Mouse (Mus musculus) lung, embryonic 16.5 days (tissue): ENCODE data around the gene Eif5a2. TPM values are rescaled to one million over a fixed set of nuclear protein-coding genes. Genes with fewer than 3 reads are reported as not detected.

Source experiments
- ATAC-seq: fragments of 200-750 bp; cut with Nextera tagmentation; 2 replicates; pipeline ENCODE4 v1.8.0; 2017; ENCODE audit warnings: low read depth, mild to moderate bottlenecking, moderate library complexity
- H3K27ac ChIP-seq: fragments of 300-500 bp; sonication (generic); 2 replicates; pipeline ENCODE4 v1.5.1; 2014; ENCODE audit warnings: mild to moderate bottlenecking, control low read depth, low read length
- H3K27me3 ChIP-seq: fragments of 300-500 bp; sonication (generic); 2 replicates; pipeline ENCODE4 v1.6.1; 2014; ENCODE audit warnings: low read depth, low read length, mixed read lengths; ENCODE audit not compliant: control insufficient read depth, insufficient read depth
- H3K36me3 ChIP-seq: fragments of 300-500 bp; sonication (generic); 2 replicates; pipeline ENCODE4 v1.6.1; 2014; ENCODE audit warnings: low read length; ENCODE audit not compliant: control insufficient read depth, insufficient read depth
- H3K4me1 ChIP-seq: fragments of 300-500 bp; sonication (generic); replicated peaks from 2 replicates; pipeline ENCODE4 v1.6.1; 2014; ENCODE audit warnings: low read length, mixed read lengths; ENCODE audit not compliant: control insufficient read depth, insufficient read depth
- H3K4me2 ChIP-seq: fragments of 300-500 bp; sonication (generic); 2 replicates; pipeline ENCODE4 v1.6.1; 2014; ENCODE audit warnings: low read depth, low read length, control low read depth
- H3K4me3 ChIP-seq: fragments of 300-500 bp; sonication (generic); 2 replicates; pipeline ENCODE4 v1.5.1; 2014; ENCODE audit warnings: mild to moderate bottlenecking, low read length, control low read depth
- H3K9ac ChIP-seq: fragments of 300-500 bp; sonication (generic); 2 replicates; pipeline ENCODE4 v1.6.1; 2014; ENCODE audit warnings: low read length, control low read depth
- H3K9me3 ChIP-seq: fragments of 300-500 bp; sonication (generic); 2 replicates; pipeline ENCODE4 v1.6.1; 2016; ENCODE audit warnings: low read length; ENCODE audit not compliant: control insufficient read depth
- WGBS: fragments of 180-500 bp; shearing (Covaris S2); extraction: QIAGEN DNeasy Blood & Tissue Kit; methylation state at CpG from one replicate; pipeline ENCODE4 v1.1.7; 2014; 5-methylcytosine and 5-hydroxymethylcytosine counted together
- polyA plus RNA-seq: library from polyadenylated mRNA; unstranded; fragments of >200 nt; fragmentation: Nextera tagmentation; extraction: Ambion mirVana; gene quantifications from 2 replicates; pipeline ENCODE4 v1.2.1, GENCODE M21; 2015

Eif5a2 gene
- polyA plus RNA-seq, 1 experiment from 2014 or later: 9.7 TPM

DNA sequence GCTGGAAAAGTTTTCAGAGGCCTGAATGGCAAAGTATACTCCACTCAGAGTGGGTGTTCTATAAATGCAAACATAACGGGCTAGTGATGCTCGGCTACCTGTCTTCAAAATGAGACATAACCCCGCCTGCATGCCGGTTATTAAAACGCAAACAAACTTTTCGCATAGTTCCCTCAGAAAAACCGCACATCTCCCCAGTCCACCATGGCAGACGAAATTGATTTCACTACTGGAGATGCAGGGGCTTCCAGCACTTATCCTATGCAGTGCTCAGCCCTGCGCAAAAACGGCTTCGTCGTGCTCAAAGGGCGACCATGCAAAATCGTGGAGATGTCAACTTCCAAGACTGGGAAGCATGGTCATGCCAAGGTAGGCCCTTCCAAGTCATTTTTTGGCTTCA is 772 bp downstream of the Eif5a2 start:
- H3K27ac ChIP-seq: no peak overlapping the region
- no peaks in the 10 kb centered on the region for H3K27me3 ChIP-seq
- H3K9ac ChIP-seq: peak overlapping the region; percentile 77
- no peaks in the 10 kb centered on the region for H3K9me3 ChIP-seq
- H3K4me3 ChIP-seq: peak overlapping the region; percentile 86
- H3K4me1 ChIP-seq: peaks cover 7% of the 10 kb centered on the region; the same call in 1 of the 2 replicates
- H3K4me2 ChIP-seq: peak overlapping the region; percentile 99
- no peaks in the 10 kb centered on the region for H3K36me3 ChIP-seq
- no peak for ATAC-seq
- 20% methylated on average over 14 of the region's 14 CpGs for WGBS

DNA sequence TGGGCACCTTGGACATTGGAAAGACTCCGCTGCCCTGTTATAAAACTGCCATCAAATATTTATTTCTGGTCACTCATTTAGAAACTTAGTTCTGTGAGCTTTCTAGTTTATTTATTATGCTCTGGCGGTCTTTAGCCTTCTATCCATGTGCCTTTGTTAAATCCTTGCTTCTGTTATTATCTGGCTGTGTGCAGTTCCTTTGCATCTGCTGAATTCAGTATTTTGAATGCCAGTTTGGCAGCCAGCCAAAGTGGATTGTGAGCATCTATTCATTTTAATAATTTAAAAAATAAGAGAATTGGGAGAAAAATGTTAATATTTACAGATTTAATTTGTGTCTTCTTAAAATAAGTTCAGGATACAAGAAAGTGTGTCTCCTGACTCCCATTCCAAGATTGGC is 3.1 kb downstream of the Eif5a2 start:
- 87% methylated on average over 2 of the region's 2 CpGs for WGBS
- H3K9ac ChIP-seq: no peak overlapping the region
- no peaks in the 10 kb centered on the region for H3K27me3 ChIP-seq
- no peak overlapping the region for H3K4me3 ChIP-seq
- H3K27ac ChIP-seq: no peak overlapping the region
- no peak for ATAC-seq
- no peaks in the 10 kb centered on the region for H3K36me3 ChIP-seq
- no peak overlapping the region for H3K4me2 ChIP-seq
- no peaks in the 10 kb centered on the region for H3K9me3 ChIP-seq
- H3K4me1 ChIP-seq: peaks cover 7% of the 10 kb centered on the region; the same call in 1 of the 2 replicates

DNA sequence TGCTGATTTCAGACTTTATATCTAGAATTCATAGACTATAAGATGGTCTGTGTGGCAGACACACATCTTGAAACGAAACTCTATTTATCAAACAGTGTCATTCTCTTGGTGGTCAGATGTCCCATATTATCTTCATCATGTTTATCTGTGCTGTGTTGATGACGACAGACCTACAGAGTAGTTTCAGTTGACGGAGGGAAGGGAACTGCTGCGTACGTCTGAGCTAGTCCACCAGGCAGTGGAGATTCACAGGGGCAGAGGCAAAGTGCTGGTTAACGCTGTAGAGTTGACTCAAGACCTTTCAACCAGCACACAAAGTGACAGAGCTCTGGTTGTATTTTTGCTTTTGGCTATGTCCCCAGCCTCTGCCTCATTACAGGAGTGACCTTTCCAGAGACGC is 13.8 kb downstream of the Eif5a2 start:
- no peak overlapping the region for H3K4me3 ChIP-seq
- no peaks in the 10 kb centered on the region for H3K9me3 ChIP-seq
- no peak overlapping the region for H3K4me2 ChIP-seq
- H3K27me3 ChIP-seq: no peaks in the 10 kb centered on the region
- no peak overlapping the region for H3K9ac ChIP-seq
- H3K4me1 ChIP-seq: no peaks in the 10 kb centered on the region
- 77% methylated on average over 7 of the region's 7 CpGs for WGBS
- no peak for ATAC-seq
- no peaks in the 10 kb centered on the region for H3K36me3 ChIP-seq
- H3K27ac ChIP-seq: no peak overlapping the region

DNA sequence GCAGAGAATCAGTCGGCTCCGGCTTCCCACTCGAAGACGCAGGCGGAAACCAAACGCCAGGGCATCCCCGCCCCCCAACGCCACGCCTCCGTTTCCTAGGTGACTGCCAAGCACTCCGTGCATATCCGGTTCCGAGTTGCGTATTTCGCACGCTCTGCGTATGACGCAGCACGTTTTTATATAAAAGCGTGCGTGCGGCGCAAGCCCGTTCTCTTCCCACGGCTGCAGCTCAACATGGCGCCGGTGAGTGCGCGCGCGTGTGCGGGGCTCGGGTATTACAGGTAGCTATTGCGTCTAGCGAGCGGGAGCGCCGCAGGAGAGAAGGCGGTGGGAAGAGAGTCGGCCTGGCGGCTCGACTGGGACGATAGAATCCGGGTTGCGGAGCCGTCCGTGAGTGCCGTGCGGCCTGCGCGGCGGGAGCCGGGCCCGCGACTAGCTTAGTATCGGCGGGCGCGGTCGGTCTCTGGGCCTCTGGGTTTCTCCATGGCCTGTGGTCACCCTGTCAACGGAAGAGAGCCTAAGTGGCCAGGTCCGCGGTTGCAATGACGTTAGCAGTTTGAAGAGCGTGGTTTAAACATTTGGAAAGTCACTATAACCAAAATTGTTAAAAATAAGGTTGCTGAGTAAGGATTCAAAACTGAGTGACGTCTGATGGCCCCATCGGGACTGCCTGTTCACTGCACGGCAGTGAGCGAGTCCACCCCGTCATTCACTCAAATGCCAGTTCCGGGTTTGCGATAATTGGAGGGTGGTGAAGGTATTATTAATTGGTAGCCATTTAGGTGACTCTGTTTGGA is 24.4 kb downstream of the Eif5a2 start, which contains the start of gene Rpl22l1:
TSS of gene Rpl22l1 (plus strand) at position 136 of the 797 bp plus-strand sequence.
- Histone ChIP-seq H3K4me1 (peaks cover 10% of the 10 kb centered on the region; the same call in 1 of the 2 replicates), H3K36me3 (peaks cover 16% of the 10 kb centered on the region), H3K4me2 (peak within 1 kb of the TSS; percentile 70), H3K9ac (peak within 1 kb of the TSS; percentile 98), H3K27me3 (no peaks in the 10 kb centered on the region), H3K4me3 (peak within 1 kb of the TSS; percentile 94), H3K27ac (peak within 1 kb of the TSS; percentile 83), H3K9me3 (no peaks in the 10 kb centered on the region)
- ATAC-seq: peak; percentile 100
- WGBS: under 1% methylated on average over 72 of the region's 72 CpGs

DNA sequence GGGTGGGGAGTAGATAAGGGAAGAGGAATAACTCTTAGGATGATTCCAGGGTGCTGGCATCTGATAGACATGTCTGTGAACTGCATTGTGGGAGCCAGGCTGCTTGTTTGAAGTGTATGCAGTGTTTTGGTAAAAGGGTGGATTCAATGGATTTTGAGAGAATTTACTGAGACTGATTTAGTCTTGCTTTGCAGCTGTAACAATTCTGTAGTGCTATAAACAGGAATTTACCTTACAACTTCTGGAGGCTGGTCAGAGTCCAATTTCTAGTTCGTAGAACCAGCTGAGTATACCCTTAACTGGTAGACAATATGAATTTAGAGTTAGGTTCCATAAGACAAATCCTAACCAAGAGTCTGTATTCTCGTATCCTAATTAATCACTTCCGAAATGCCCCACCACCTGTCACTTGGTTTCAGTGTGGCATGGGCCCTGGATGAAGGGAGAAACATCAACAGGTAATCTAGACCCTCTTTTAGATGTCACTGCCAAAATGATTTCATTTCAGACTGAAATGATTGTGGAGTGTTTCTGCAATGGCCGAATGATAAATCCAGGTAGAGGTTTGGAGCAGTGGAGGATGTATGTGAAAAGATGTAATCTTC is 27.1 kb downstream of the Eif5a2 start:
- H3K36me3 ChIP-seq: peaks cover 16% of the 10 kb centered on the region
- no peak overlapping the region for H3K27ac ChIP-seq
- H3K9me3 ChIP-seq: no peaks in the 10 kb centered on the region
- WGBS: 89% methylated on average over 4 of the region's 4 CpGs
- H3K4me3 ChIP-seq: no peak overlapping the region
- peaks cover 10% of the 10 kb centered on the region; the same call in 1 of the 2 replicates for H3K4me1 ChIP-seq
- H3K27me3 ChIP-seq: no peaks in the 10 kb centered on the region
- no peak overlapping the region for H3K9ac ChIP-seq
- H3K4me2 ChIP-seq: no peak overlapping the region
- ATAC-seq: no peak

DNA sequence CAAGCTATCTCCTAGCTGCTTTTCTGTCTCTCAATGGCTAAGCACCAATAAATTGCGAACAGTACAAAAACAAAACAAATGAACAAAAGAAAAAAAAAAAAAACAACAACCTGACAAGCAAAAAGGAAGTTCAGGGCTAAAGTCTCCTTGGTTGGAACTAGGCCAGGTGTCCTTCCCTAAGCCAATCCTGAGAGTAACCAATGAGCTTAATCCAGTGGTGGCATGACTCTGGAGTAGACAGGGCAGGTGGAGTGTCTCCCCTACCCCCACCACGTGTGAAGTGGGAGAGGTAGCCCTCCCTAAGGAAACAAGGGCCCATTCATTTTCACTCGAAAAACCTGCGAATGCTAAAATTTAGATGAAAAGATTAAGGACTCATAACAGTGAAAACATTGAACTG is 30.4 kb downstream of the Eif5a2 start:
- Histone ChIP-seq H3K4me3 (no peak overlapping the region), H3K36me3 (peaks cover 16% of the 10 kb centered on the region), H3K4me2 (no peak overlapping the region), H3K27ac (no peak overlapping the region), H3K27me3 (no peaks in the 10 kb centered on the region), H3K9ac (no peak overlapping the region), H3K9me3 (no peaks in the 10 kb centered on the region), H3K4me1 (peaks cover 4% of the 10 kb centered on the region; the same call in 1 of the 2 replicates)
- WGBS: 59% methylated on average over 4 of the region's 4 CpGs
- ATAC-seq: no peak

DNA sequence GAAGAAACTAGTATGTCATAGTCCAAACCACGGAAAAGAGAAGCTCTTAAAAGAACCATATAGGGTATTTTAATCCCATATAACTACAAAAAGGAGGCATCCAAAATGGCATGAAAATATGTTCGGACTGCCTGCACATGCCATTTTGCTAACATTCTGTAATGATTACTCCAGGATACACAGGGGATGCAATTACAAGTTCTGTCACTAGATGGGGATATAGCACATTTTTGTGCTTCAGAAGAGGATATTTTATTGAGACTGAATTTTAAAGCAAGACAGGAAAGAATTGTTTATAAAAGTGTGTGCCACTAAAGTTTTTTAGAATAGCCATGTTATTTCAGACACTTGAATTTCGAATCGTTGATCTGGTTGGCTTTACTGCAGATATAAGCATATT is 33.3 kb downstream of the Eif5a2 start:
- Histone ChIP-seq H3K4me3 (no peak overlapping the region), H3K9ac (no peak overlapping the region), H3K4me1 (no peaks in the 10 kb centered on the region), H3K4me2 (0 out of 2 replicates have a peak overlapping the region, but pooled peaks have one; percentile 14), H3K27me3 (no peaks in the 10 kb centered on the region), H3K36me3 (no peaks in the 10 kb centered on the region), H3K27ac (no peak overlapping the region), H3K9me3 (no peaks in the 10 kb centered on the region)
- 3% methylated on average over 4 of the region's 4 CpGs for WGBS
- no peak for ATAC-seq

DNA sequence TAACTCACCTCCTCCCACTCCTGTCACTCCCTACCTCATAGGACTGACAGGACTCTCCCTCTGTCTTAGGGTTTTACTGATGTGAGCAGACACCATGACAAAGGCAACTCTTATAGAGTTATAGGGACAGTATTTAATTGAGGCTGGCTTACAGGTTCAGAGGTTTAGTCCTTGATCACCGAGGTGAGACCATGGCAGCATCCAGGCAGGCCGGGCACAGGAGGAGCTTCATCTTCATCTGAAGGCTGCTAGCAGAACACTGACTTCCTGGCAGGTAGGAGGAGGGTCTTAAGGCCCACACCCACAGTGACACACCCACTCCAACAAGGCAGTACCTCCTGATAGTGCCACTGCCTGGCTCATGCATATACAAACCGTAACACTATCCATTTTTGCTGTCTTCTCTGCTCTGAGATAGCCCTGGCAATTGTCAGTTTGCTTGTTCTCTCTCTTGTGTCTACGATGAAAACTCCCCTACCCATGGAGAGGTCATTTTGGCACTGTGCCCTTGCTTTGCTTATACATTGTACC is 35.0 kb downstream of the Eif5a2 start:
- Histone ChIP-seq H3K9me3 (no peaks in the 10 kb centered on the region), H3K27me3 (no peaks in the 10 kb centered on the region), H3K4me2 (no peak overlapping the region), H3K36me3 (no peaks in the 10 kb centered on the region), H3K27ac (no peak overlapping the region), H3K4me1 (no peaks in the 10 kb centered on the region), H3K9ac (no peak overlapping the region), H3K4me3 (no peak overlapping the region)
- ATAC-seq: no peak
- 70% methylated on average over 4 of the region's 4 CpGs for WGBS

DNA sequence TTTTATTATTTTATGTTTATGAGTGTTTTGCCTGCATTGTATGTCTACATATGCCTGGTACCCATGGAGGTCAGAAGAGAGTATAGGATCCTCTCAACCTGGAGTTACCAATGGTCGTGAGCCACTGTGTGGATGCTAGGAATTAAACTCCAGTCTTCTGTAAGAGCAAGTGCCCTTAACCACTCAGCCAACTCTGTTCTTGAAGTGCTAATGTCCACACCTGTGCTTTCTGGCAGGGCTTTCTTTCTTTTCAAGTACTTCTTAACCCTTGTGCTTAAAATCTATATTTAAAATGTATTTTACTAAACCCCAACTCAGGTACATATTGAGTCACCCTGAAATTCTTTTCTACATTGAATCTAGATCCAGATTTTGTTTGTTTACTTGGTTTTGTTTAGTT is 45.2 kb downstream of the Eif5a2 start:
- H3K9me3 ChIP-seq: no peaks in the 10 kb centered on the region
- no peak overlapping the region for H3K4me2 ChIP-seq
- no peaks in the 10 kb centered on the region for H3K4me1 ChIP-seq
- WGBS: 56% methylated on average over 1 of the region's 1 CpGs
- H3K27me3 ChIP-seq: no peaks in the 10 kb centered on the region
- ATAC-seq: peak; percentile 54; the same call in 1 of the 2 replicates
- no peak overlapping the region for H3K4me3 ChIP-seq
- H3K27ac ChIP-seq: no peak overlapping the region
- H3K9ac ChIP-seq: no peak overlapping the region
- no peaks in the 10 kb centered on the region for H3K36me3 ChIP-seq
